Mouse (Mus musculus) gastrocnemius, postnatal 25 days (tissue): ENCODE data around the gene Frmd8. TPM values are rescaled to one million over a fixed set of nuclear protein-coding genes. Genes with fewer than 3 reads are reported as not detected.

Experiments used
- DNase-seq: peaks from one replicate; pipeline ENCODE4 v3.0.0; 2022
- total RNA-seq, 2 experiments: library from RNA; stranded (reverse); gene quantifications; 1 replicate in 1 of 2; 2 replicates in 1 of 2; pipeline ENCODE4 v1.2.3; 2021

The Frmd8 gene
- total RNA-seq, 2 experiments from 2014 or later: 3.7 to 6.4 TPM

GRCm38 (mm10) chr19:5806809-5807205 lies 68.3 kb downstream of the Frmd8 start:
- DNase-seq: no peak

GRCm38 (mm10) chr19:5806051-5806808 lies 68.8 kb downstream of the Frmd8 start:
- peak; percentile 73 for DNase-seq

- no peak for DNase-seq
Observed at GRCm38 (mm10) chr19:5804371-5804899, 70.6 kb downstream of the Frmd8 start.

GRCm38 (mm10) chr19:5803881-5804279 lies 71.2 kb downstream of the Frmd8 start:
- DNase-seq: no peak

- DNase-seq: peak; percentile 99
Observed at GRCm38 (mm10) chr19:5803041-5803880, 71.8 kb downstream of the Frmd8 start.

GRCm38 (mm10) chr19:5802787-5803040 lies 72.4 kb downstream of the Frmd8 start:
- DNase-seq: no peak

- peak; percentile 89 for DNase-seq
Observed at GRCm38 (mm10) chr19:5802011-5802786, 72.9 kb downstream of the Frmd8 start.

GRCm38 (mm10) chr19:5801432-5801964 lies 73.6 kb downstream of the Frmd8 start:
- no peak for DNase-seq

- DNase-seq: no peak
Observed at GRCm38 (mm10) chr19:5800632-5801431, 74.2 kb downstream of the Frmd8 start.

- no peak for DNase-seq
Observed at GRCm38 (mm10) chr19:5800350-5800631, 74.8 kb downstream of the Frmd8 start.

Other genes with a start within 250 kb of the Frmd8 start
- 10 to 100 TPM; 12.5 to 13.7 TPM for gene Rela, start 237.8 kb downstream of the Frmd8 start, total RNA-seq
- 10 to 100 TPM in 1 of 2 experiments, 1 to 10 TPM in 1; 10.0 to 11.5 TPM for gene Sipa1, start 211.6 kb downstream of the Frmd8 start, total RNA-seq
- 10 to 100 TPM in 1 of 2 experiments, 1 to 10 TPM in 1; 8.3 to 10.9 TPM for gene Map3k11, start 186.5 kb downstream of the Frmd8 start, total RNA-seq
- gene Pcnx3, start 186.4 kb downstream of the Frmd8 start, total RNA-seq: 10 to 100 TPM; 13.5 to 13.8 TPM
- not detected for gene Kcnk7, start 170.9 kb downstream of the Frmd8 start, total RNA-seq
- 100 to 1,000 TPM; 241 to 266 TPM for gene Ehbp1l1, start 149.0 kb downstream of the Frmd8 start, total RNA-seq
- gene Fam89b, start 145.6 kb downstream of the Frmd8 start, total RNA-seq: 10 to 100 TPM; 24.7 to 24.9 TPM
- 10 to 100 TPM; 45.7 to 49.6 TPM for gene Ltbp3, start 134.4 kb downstream of the Frmd8 start, total RNA-seq
- 10 to 100 TPM; 62.2 to 62.8 TPM for gene Scyl1, start 103.9 kb downstream of the Frmd8 start, total RNA-seq
- gene Slc25a45, start 2.5 kb upstream of the Frmd8 start, total RNA-seq: 1 to 10 TPM in 1 of 2 experiments, under 1 TPM in 1; 0.59 to 1.3 TPM
- under 1 TPM; 0.15 to 0.35 TPM for gene Tigd3, start 18.9 kb upstream of the Frmd8 start, total RNA-seq
- 10 to 100 TPM; 80.6 to 83.5 TPM for gene Dpf2, start 37.7 kb upstream of the Frmd8 start, total RNA-seq
- gene Cdc42ep2, start 49.5 kb upstream of the Frmd8 start, total RNA-seq: 10 to 100 TPM; 12.0 to 13.0 TPM
- 10 to 100 TPM in 1 of 2 experiments, 1 to 10 TPM in 1; 9.2 to 10.8 TPM for gene Pola2, start 88.9 kb upstream of the Frmd8 start, total RNA-seq
- gene Slc22a20, start 110.9 kb upstream of the Frmd8 start, total RNA-seq: not detected
- 10 to 100 TPM; 76.8 to 81.5 TPM for gene Capn1, start 140.6 kb upstream of the Frmd8 start, total RNA-seq
- gene Syvn1, start 171.3 kb upstream of the Frmd8 start, total RNA-seq: 10 to 100 TPM; 15.2 to 16.2 TPM
- 10 to 100 TPM; 27.2 to 29.2 TPM for gene Mrpl49, start 182.5 kb upstream of the Frmd8 start, total RNA-seq
- 100 to 1,000 TPM; 317 to 352 TPM for gene Fau, start 182.6 kb upstream of the Frmd8 start, total RNA-seq
- gene Znhit2, start 185.9 kb upstream of the Frmd8 start, total RNA-seq: 1 to 10 TPM; 6.8 to 7.7 TPM
- gene Tm7sf2, start 193.1 kb upstream of the Frmd8 start, total RNA-seq: 1 to 10 TPM; 4.2 to 6.9 TPM
- gene Vps51, start 202.0 kb upstream of the Frmd8 start, total RNA-seq: 10 to 100 TPM; 18.0 to 19.1 TPM
- not detected for gene Tmem262, start 204.8 kb upstream of the Frmd8 start, total RNA-seq
- not detected for gene Gm28374, start 207.0 kb upstream of the Frmd8 start, total RNA-seq
- gene Zfpl1, start 209.7 kb upstream of the Frmd8 start, total RNA-seq: 10 to 100 TPM; 10.6 to 10.7 TPM
- gene Cdca5, start 209.7 kb upstream of the Frmd8 start, total RNA-seq: under 1 TPM; 0.23 to 0.67 TPM
- gene AC131692.1, start 219.1 kb upstream of the Frmd8 start, total RNA-seq: not detected
- gene Naaladl1, start 230.5 kb upstream of the Frmd8 start, total RNA-seq: not detected
- 10 to 100 TPM in 1 of 2 experiments, 1 to 10 TPM in 1; 8.8 to 10.3 TPM for gene Sac3d1, start 243.4 kb upstream of the Frmd8 start, total RNA-seq